Mouse (Mus musculus) limb, embryonic 11.5 days (tissue): ENCODE measurements at regions not wholly inside any gene's neighbourhood (a gene's known extent, or its start where the extent isn't known, plus 50 kb on each side); places are given as distances from the start of the nearest gene placed in this dataset.

Experiments
- ATAC-seq: fragments of 200-750 bp; cut with Nextera tagmentation; 2 replicates; pipeline ENCODE4 v1.8.0; 2017; ENCODE audit warnings: low read depth; ENCODE audit not compliant: insufficient number of reproducible peaks, low FRiP score, low TSS enrichment
- DNase-seq: peaks from one replicate; pipeline ENCODE4 v3.0.0-alpha.2; 2015; ENCODE audit warnings: low spot score
- H3K27ac ChIP-seq: fragments of 300-500 bp; sonication (generic); replicated peaks from 2 replicates; pipeline ENCODE4 v1.5.1; 2014; ENCODE audit warnings: low read depth, mild to moderate bottlenecking, low read length
- H3K27me3 ChIP-seq: fragments of 300-500 bp; sonication (generic); 2 replicates; pipeline ENCODE4 v1.6.1; 2014; ENCODE audit warnings: mild to moderate bottlenecking, low read length, mixed read lengths; ENCODE audit not compliant: control insufficient read depth, insufficient read depth
- H3K36me3 ChIP-seq: fragments of 300-500 bp; sonication (generic); 2 replicates; pipeline ENCODE4 v1.6.1; 2014; ENCODE audit warnings: mild to moderate bottlenecking, low read length, moderate library complexity, mixed read lengths; ENCODE audit not compliant: control insufficient read depth, insufficient read depth
- H3K4me1 ChIP-seq: fragments of 300-500 bp; sonication (generic); 2 replicates; pipeline ENCODE4 v1.6.1; 2014; ENCODE audit warnings: low read length, mixed read lengths; ENCODE audit not compliant: control insufficient read depth, insufficient read depth
- H3K4me2 ChIP-seq: fragments of 300-500 bp; sonication (generic); 2 replicates; pipeline ENCODE4 v1.6.1; 2014; ENCODE audit warnings: low read depth, mild to moderate bottlenecking, moderate library complexity; ENCODE audit not compliant: severe bottlenecking
- H3K4me3 ChIP-seq: fragments of 300-500 bp; sonication (generic); 2 replicates; pipeline ENCODE4 v1.5.1; 2014; ENCODE audit warnings: low read depth, low read length
- H3K9ac ChIP-seq: fragments of 300-500 bp; sonication (generic); 2 replicates; pipeline ENCODE4 v1.6.1; 2014; ENCODE audit warnings: mild to moderate bottlenecking, low read length
- H3K9me3 ChIP-seq: fragments of 300-500 bp; sonication (generic); 2 replicates; pipeline ENCODE4 v1.6.1; 2016; ENCODE audit warnings: low read length; ENCODE audit not compliant: control insufficient read depth
- WGBS: fragments of 180-500 bp; shearing (Covaris S2); extraction: QIAGEN DNeasy Blood & Tissue Kit; methylation state at CpG from one replicate; pipeline ENCODE4 v1.1.7; 2014; 5-methylcytosine and 5-hydroxymethylcytosine counted together

- no peak for ATAC-seq
Observed at GRCm38 (mm10) chr10:93397711-93398110, 55.5 kb upstream of the Lta4h start.

GRCm38 (mm10) chr10:93398531-93399320 lies 54.5 kb upstream of the Lta4h start:
- Histone ChIP-seq H3K4me1 (no peaks in the 10 kb centered on the region), H3K36me3 (no peaks in the 10 kb centered on the region), H3K4me2 (no peak overlapping the region), H3K9me3 (no peaks in the 10 kb centered on the region), H3K27ac (no peak overlapping the region), H3K27me3 (no peaks in the 10 kb centered on the region), H3K4me3 (no peak overlapping the region), H3K9ac (no peak overlapping the region)
- DNase-seq: no peak
- 81% methylated on average over 11 of the region's 11 CpGs for WGBS
- ATAC-seq: no peak

More at GRCm38 (mm10) chr10:93397711-93398110, 55.5 kb upstream of the Lta4h start:
- H3K36me3 ChIP-seq: no peaks in the 10 kb centered on the region
- H3K4me1 ChIP-seq: no peaks in the 10 kb centered on the region
- no peak overlapping the region for H3K4me2 ChIP-seq
- no peak for DNase-seq
- no peak overlapping the region for H3K9ac ChIP-seq
- H3K4me3 ChIP-seq: no peak overlapping the region
- H3K9me3 ChIP-seq: no peaks in the 10 kb centered on the region
- 84% methylated on average over 5 of the region's 5 CpGs for WGBS
- H3K27ac ChIP-seq: no peak overlapping the region
- H3K27me3 ChIP-seq: no peaks in the 10 kb centered on the region

GRCm38 (mm10) chr10:93402689-93403509 lies 50.3 kb upstream of the Lta4h start:
- DNase-seq (no peak), ATAC-seq (no peak)
- H3K9ac ChIP-seq: no peak overlapping the region
- no peaks in the 10 kb centered on the region for H3K27me3 ChIP-seq
- H3K4me3 ChIP-seq: no peak overlapping the region
- no peaks in the 10 kb centered on the region for H3K4me1 ChIP-seq
- WGBS: 66% methylated on average over 5 of the region's 5 CpGs
- no peak overlapping the region for H3K4me2 ChIP-seq
- H3K36me3 ChIP-seq: no peaks in the 10 kb centered on the region
- no peak overlapping the region for H3K27ac ChIP-seq
- no peaks in the 10 kb centered on the region for H3K9me3 ChIP-seq
